Mouse (Mus musculus): ENCODE measurements around the gene C730034F03Rik.
"Not testable (repeated sequence)": the region's sequence is repeated elsewhere in the genome, so short reads cannot be mapped to it uniquely, and the experiment has no call there.

C730034F03Rik gene

DNA sequence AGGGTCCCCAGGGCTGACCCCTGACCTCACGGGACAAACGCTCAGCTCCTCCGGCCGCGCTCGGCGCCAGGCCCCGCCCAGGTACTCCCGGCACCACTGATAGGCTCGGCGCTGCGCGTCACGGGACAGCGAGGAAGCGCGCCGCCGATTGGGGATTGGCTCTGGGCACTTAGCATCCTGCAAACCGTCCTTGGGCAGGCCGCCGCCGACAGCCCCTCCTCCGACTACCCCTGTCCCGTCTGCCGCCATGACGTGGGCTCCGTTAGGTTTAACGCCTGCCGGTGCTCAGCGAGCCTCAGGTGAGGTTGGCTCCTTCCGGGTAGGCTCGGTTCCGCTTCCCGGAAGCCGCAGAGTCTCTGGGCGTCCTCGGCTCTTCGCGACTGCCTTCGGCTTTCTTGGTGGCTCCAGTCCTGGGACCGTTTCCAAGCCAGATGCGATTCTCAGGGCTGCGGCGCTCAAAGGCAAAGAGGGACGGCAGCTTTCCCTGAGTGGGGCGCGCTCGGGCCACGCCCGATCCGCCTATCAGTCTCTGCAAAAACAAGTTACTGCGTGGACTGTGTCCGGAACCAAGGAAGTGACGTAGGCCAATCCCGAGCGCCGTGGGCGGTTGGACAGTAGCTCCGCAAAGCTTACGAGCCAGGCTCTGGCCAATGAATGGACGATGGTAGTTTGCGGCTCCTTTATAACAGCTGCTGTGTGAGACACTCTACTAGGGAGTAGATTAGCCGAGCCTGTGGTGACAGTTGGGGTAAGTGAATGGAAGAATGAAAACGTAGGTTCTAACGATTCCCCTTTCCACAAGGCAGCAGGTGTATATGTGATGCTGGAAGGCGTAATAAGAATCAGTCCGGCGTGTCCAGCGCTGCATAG, at the start of gene C730034F03Rik, which contains the start of the genes Gm44502 and Chkb:
C730034F03Rik (plus strand) TSS at position 238 of the 870 bp plus-strand sequence.
Gm44502 (minus strand) TSS at position 345 of the 870 bp plus-strand sequence.
Chkb (minus strand) TSS at position 557 of the 870 bp plus-strand sequence.
- in situ Hi-C loops (cut with MboI, MseI), result no loop called here

- in situ Hi-C loops (cut with MboI, MseI), result loop anchor here (5.0 kb wide), 1 partner anchor 42 kb away; no protein-coding TSS in a partner anchor
These were observed 44.8 kb upstream of the C730034F03Rik start, which contains the start of gene Klhdc7b for GRCm38 (mm10) chr15:89384617-89385016. Gene Klhdc7b (plus strand): TSS chr15:89384917.

DNA sequence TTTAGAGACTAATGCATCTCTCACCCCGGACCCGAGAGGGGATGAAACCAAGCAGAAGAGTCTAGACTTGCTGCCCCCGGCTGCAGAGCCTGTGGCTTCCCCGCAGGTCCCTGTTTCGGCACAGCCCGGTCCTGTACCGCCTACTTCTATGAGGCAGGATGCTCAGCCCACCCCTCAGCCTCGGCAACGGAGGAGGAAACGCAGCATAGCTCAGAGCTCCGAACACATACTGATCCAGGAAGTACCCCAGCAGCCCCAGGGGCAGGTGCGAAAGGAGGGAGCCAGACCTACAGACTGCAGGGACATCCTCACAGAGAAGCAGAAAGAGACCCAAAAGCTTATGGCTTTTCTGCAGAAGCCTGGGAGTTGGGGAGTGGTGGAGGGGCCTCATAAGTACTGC, 42.3 kb upstream of the C730034F03Rik start:
- in situ Hi-C loops (cut with MboI, MseI), result no loop called here

- in situ Hi-C loops (cut with MboI, MseI), result no loop called here
These were observed 39.3 kb upstream of the C730034F03Rik start for GRCm38 (mm10) chr15:89390081-89390480.

DNA sequence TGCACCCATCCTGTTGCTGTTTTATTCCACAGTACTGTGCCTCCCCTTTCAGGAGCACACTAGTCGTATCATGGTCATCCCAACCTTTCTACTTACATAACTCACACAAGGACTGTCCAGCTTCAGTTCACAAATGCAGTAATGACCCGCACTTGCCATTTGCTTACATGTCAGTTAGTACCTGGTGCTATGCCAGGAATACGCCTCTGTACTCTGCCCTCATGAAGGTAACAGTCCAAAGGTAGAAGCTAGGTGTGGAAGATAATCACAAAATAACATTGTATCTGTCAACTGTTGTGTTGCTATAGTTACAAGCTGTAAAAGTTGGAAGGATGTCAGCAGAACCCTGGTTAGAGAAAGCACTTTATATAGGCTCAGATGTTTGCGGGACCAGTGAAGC, 32.5 kb upstream of the C730034F03Rik start:
- in situ Hi-C loops (cut with MboI, MseI), result no loop called here

DNA sequence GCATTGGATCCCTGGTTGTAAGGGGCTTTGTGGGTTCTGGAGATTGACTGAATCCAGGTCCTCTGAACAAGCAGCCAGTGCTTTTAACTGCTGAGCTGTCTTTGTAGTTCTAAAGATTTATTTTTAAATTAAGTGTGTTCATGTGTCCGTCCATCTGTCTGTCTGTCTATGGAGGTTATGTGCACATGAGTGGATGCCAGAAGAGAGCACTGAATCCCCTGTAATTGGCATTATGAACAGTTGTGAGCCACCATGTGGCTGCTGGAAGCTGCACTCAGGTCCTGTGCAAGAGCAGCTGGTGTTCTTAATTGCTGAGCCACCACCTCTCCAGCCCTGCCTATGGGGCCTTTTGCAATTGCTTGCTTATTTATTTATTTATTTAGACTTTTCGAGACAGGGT, 31.2 kb upstream of the C730034F03Rik start:
- in situ Hi-C loops (cut with MboI, MseI), result no loop called here

DNA sequence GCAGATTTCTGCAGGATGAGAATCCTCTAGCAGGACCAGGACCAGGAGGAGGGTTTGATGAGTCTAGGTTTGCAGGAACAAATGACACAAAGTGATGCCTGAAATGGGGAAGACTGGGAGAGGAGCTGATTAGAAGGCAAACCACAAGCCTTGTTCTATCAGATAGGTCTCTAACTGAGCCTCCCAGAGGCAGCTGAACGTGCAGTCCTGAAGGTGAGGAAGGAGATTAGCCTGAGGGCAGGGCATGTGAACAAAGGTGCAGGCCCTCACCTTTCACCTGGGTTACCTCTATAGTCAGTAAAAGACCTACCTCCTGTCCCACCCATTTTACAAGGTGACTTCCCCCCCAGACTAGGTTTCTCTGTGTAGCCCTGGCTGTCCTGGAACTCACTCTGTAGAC, 29.7 kb upstream of the C730034F03Rik start:
- in situ Hi-C loops (cut with MboI, MseI), result no loop called here

DNA sequence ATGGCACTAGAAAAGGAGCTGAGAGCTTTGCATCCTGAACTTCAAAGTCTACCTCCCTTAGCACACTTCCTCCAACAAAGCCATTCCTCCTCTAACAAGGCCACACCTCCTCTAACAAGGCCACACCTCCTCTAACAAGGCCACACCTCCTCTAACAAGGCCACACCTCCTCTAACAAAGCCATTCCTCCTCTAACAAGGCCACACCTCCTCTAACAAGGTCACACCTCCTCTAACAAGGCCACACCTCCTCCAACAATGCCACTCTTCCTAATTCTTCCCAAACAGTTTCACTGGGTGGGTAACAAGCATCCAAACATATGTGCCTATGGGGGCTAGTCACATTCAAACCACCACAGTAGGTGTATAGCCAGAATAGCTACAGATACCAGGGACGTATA, 26.9 kb upstream of the C730034F03Rik start:
- in situ Hi-C loops (cut with MboI, MseI), result no loop called here

GRCm38 (mm10) chr15:89404831-89405623, 24.4 kb upstream of the C730034F03Rik start:
- in situ Hi-C loops (cut with MboI, MseI), result no loop called here

- in situ Hi-C loops (cut with MboI, MseI), result no loop called here
These were observed 22.7 kb upstream of the C730034F03Rik start for GRCm38 (mm10) chr15:89406691-89407090.

GRCm38 (mm10) chr15:89410118-89410517, 19.3 kb upstream of the C730034F03Rik start, which contains the start of gene Syce3:
Gene Syce3 (minus strand): TSS chr15:89410503.
- in situ Hi-C loops (cut with MboI, MseI), result no loop called here

- in situ Hi-C loops (cut with MboI, MseI), result no loop called here
These were observed 14.1 kb upstream of the C730034F03Rik start for GRCm38 (mm10) chr15:89415282-89415681.

GRCm38 (mm10) chr15:89421938-89422337, 7.5 kb upstream of the C730034F03Rik start:
- in situ Hi-C loops (cut with MboI, MseI), result no loop called here

GRCm38 (mm10) chr15:89424621-89425020, 4.8 kb upstream of the C730034F03Rik start:
- in situ Hi-C loops (cut with MboI, MseI), result no loop called here

DNA sequence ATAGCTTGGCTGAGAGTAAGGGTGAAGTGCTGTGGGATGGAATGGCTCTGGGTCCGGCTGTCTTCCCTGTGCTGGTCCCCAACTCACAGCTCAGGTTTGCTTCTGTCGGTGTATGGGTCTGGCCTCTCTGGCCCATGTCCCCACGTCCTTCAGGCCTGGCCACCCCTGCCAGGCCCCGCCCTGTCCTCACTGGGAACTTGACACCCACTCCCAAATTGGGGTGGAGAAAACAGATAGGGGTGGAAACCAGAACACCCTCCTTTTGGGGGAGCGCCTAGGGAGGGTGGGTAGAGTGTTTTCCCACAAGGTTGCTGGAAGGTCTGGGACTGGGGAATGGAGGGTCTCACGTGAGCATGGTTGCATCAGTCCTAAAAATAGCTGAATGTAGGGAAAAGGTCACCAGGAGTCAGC, 3.7 kb upstream of the C730034F03Rik start, which contains the start of gene Cpt1b:
Cpt1b (minus strand) TSS at position 153 of the 411 bp plus-strand sequence.
- in situ Hi-C loops (cut with MboI, MseI), result no loop called here

- in situ Hi-C loops (cut with MboI, MseI), result no loop called here
These were observed 2.7 kb upstream of the C730034F03Rik start for GRCm38 (mm10) chr15:89426716-89427115.

DNA sequence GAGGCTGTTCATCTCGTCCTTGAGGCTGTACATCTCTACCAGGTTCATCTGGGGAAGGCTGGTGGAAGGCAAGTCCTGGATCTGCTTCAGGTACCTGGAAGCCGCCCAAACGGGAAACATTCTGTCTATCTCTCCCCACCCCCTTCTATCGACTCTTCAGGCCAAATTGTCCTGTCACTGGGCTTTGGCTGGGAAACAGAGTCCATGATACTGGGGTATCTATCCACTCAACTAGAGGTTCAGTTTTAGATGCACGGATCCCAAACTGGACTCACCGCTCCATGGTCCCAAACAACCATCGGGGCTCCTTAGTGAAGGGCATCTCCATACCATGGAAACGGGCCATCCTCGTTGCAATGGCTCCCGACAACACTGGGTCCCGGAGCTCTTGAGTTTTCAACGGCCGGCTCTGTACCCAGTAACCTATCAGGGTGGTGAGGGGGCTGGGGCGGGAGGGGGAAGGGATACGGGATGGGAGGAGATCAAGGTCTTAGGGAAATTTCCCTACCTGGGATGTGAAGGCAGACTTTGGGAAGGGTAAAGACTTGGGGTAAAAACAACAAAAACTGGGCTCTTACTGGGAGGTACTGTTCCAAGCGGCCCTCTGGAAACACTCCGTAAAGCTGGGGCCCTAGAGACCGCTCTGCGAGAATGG, 1.1 kb upstream of the C730034F03Rik start:
- in situ Hi-C loops (cut with MboI, MseI), result no loop called here

- in situ Hi-C loops (cut with MboI, MseI), result no loop called here
These were observed 503 bp upstream of the C730034F03Rik start for GRCm38 (mm10) chr15:89428821-89429351.

DNA sequence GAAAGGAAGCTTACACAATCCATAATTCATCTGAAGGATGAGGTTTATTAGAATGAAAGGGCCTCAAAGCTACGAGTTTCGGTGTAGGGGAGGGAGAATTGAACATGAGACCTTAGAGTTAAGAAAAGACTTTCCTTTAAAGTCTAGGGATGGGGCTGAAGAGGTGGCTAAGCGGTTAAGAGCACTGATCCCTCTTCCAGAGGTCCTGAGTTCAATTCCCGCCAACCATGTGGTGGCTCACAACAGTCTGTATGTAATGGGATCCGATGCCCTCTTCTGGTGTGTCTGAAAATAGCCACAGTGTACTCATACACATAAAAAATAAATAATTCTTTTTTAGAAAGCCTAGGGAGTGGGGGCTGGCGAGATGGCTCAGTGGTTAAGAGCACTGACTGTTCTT, 952 bp downstream of the C730034F03Rik start:
- in situ Hi-C loops (cut with MboI, MseI), result no loop called here

- in situ Hi-C loops (cut with MboI, MseI), result not testable (repeated sequence)
These were observed 1.4 kb downstream of the C730034F03Rik start for GRCm38 (mm10) chr15:89430771-89431170.

DNA sequence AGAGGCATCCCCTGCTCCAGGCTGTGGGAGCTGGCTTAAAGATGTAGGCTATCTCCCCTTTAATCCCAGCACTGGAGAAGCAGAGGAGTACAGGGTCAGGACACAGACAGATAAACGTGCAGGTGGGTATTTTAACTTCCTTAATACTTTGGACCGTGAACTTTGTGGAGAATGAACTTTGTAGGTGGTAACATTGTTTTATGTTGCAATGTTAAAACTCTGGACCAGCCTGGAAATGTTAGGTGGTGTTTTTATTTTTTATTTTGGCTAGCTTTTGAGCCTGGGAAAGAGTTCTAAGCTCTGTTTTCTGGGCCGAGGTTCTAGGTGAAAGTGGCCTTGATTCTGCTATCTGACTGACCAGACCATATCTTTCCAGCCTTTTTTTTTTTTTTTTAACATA, 1.9 kb downstream of the C730034F03Rik start:
- in situ Hi-C loops (cut with MboI, MseI), result no loop called here
